Mouse (Mus musculus): ENCODE measurements around the gene Trpd52l3.

Gene Trpd52l3

DNA sequence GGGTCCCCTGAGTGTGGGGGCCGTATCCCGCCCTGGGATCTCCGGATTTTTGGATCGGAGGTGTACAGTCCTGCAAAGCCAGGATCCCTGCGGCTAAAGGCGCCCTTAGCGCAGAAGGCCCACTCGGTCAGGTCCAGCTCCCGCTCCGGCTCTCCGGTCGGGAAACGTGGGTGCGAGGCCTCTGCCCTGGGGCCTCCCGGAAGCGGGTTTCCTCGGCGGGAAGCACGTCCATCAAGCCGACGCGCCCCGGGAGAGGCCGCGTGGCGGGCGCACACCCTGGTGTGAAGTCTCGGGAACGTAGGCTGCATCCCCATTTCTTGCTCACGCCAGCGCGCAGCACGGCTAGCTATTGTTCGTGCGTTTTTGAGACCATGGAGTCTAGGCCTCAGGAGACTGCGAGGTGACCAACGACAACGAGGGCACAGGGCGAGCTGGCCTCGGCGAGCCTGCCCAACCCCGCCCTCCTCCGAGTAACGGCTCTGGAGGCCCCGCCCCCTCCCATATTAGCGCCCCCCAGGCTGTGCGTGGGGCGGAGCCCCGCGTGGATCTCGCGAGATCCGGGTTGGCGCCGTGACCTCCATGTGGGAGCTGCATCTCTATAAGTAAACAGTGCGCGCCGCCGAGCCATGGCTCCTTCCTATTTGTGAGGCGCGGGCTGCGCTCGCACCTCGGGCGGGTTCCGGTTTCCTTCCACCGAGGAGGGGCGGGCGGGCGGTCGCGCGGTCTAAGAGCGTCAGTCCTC lies 26.5 kb downstream of the Trpd52l3 start, which contains the start of gene Uhrf2:
Gene Uhrf2, plus strand, starts transcription at position 620 of the 742 bp plus-strand sequence.
- DNase-seq (ENCODE audit: low spot score in 2 of 2), result peak; percentile 77 to 95

DNA sequence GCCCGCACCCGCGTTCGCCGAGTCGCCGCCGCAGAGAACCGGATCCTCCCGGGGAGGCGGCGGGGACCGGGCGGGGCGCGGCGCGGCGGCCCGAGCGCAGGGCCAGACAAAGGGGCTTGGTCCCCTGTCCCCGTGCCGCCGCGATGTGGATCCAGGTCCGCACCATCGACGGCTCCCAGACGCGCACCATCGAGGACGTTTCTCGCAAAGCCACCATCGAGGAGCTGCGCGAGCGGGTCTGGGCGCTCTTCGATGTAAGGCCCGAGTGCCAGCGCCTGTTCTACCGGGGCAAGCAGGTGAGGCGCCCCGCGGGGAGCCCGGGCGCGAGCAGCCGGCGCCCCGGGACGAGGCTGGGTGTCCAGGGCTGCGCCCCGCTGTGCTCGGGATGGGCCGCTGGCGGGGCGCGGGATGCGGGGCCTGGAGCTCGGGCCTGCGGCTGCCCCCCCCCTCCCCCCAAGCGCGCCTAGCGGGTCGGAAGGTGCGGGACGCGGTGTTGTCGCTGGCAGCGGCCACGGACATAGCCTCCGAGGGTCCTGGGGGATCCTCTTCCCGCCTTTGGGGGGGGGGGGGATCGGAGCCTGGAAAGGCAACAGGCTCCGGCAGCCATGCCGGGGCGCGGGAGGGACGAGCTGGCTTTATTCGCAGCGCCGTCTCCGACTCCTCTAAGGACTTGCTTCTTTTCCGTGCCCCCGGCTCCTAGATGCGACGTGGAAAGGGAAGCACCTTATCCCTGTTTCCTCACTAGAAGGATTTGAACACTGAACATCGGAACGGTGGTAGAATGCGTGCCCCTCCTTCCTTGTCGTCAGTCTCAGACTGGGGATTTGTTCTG lies 27.3 kb downstream of the Trpd52l3 start:
- DNase-seq (ENCODE audit: low spot score in 2 of 2), result no peak

DNA sequence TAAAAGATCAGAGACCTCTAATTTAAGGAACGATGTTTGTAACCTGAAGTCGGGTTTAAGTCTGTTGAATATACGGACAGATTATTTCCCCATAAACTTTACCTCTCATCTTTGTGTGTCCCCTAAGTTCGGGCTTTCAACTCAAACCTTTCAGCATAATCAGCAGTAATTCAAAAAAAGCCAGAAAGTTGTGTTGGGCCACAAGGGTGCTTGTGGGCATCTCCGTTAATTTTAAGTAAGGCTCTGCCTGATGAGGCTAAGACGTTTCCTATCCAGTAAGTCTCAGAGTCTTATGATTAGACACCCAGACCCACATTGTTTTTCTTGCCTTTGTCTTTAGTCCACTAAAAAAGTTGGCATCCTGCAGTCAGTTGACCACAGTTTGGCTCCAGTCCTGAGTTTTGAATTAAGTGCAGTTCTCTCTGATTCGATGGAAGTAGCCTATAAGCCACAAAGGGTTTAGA lies 27.9 kb downstream of the Trpd52l3 start:
- DNase-seq (ENCODE audit: low spot score in 2 of 2), result no peak

- DNase-seq (ENCODE audit: low spot score in 2 of 2), result no peak
Measured at GRCm38 (mm10) chr19:30032206-30032605, 28.6 kb downstream of the Trpd52l3 start.

DNA sequence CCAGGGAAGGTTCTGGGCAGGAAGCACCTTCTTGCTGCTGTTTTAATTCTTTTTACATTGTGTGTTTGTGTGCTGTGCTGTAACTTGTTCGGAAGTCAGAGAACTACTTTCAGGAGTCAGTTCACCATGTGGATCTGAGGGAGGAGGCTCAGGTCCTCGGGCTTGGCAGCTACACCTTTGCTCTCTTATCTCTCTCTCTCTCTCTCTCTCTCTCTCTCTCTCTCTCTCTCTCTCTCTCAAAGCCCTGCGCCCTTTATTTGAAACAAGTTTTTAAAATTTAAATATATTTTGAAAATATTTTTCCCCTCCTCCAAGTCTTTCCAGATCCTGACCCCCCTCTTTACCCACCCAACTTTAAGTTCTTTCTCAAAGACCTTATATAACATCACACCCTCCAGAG lies 31.8 kb downstream of the Trpd52l3 start:
- no peak for DNase-seq (ENCODE audit: low spot score in 2 of 2)

DNA sequence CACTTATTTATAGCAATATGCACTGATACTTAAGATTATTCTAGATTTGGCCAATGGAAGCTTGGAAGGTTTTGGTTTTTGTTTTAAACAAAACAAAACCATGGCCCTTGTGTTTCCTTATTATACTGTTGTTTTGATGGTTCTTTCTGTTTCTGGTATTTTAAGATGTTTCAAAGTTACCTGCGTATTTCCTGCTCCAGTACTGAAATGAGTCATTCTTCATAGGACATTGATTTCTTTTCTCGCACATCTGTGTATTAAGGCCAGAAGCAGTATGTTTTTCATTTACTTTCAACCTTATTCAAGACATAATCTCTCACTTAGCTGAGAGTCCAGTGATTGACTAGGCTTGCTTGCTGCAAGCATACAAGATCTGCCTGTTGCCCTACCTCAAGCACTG lies 40.1 kb downstream of the Trpd52l3 start:
- no peak for DNase-seq (ENCODE audit: low spot score in 2 of 2)

DNA sequence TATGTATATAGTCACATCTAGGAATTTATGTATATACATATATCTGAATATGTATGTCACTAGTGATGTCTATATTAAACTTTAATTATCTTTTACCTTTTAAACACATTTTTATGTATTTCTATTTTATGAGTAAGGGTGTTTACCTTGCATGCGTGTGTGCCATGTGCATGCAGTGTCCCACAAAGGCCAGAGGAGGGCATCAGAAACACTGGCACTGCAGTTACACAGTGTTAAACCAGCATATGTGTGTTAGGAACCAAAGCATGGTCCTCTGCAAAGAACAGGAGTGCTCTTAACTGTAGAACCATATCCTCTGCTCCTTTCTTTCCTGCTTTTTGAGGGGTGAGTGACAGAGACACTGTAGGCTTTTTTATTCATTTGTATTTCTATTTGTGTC lies 41.0 kb downstream of the Trpd52l3 start:
- DNase-seq (ENCODE audit: low spot score in 2 of 2), result no peak

GRCm38 (mm10) chr19:30045857-30046256 lies 42.3 kb downstream of the Trpd52l3 start:
- no peak for DNase-seq (ENCODE audit: low spot score in 2 of 2)

DNA sequence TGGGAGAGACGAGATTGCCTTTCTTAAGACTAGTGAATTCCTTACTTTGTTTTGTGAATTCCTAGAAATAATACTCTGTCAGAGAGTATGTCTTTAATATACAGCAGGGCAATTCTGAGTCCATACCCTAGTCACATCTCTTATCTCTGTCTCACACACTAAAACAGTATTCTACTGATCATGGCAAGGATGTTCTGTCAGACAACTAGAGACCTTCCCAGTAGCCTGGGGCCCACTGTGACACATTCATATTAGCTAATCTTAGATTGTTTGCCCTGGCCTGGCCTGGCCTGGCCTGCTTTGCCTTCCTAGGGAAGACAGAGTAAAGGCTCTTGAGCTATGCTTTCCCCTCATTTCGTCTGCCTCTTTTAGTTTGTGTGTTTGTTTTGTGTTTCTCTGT lies 47.0 kb downstream of the Trpd52l3 start:
- DNase-seq (ENCODE audit: low spot score in 2 of 2), result no peak

- no peak for DNase-seq (ENCODE audit: low spot score in 2 of 2)
Measured at GRCm38 (mm10) chr19:30051479-30051878, 47.9 kb downstream of the Trpd52l3 start.

DNA sequence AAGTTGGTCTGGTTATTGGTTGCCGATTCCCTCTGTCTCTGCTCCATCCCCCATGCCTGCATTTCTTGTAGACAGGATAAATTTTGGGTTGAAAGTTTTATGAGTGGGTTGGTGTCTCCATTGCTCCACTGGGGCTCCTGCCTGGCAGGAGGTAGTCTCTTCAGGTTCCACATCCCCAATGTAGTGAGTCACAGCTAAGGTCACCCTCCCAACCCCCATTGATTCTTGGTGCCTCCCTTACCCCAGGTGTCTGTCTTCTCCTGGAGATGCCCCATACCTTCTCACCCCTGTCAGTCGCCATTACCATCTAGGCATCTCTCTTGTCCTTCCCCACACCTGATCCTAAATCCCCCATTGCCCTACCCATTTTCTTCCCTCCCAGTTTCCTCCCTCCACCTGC lies 50.6 kb downstream of the Trpd52l3 start:
- DNase-seq (ENCODE audit: low spot score in 2 of 2), result no peak
